Mouse (Mus musculus) lung, postnatal 0 days (tissue): ENCODE results near the gene Gna12. TPM values are rescaled to one million over a fixed set of nuclear protein-coding genes. Genes with fewer than 3 reads are reported as not detected.

Source experiments
- ATAC-seq: fragments of 200-750 bp; cut with Nextera tagmentation; 2 replicates; pipeline ENCODE4 v1.8.0; 2017; ENCODE audit warnings: moderate library complexity
- DNase-seq: peaks from one replicate; pipeline ENCODE4 v3.0.0-alpha.2; 2016; ENCODE audit warnings: low spot score
- H3K27ac ChIP-seq: fragments of 300-500 bp; sonication (generic); 2 replicates; pipeline ENCODE4 v1.5.1; 2014; ENCODE audit warnings: antibody characterized with exemption, mild to moderate bottlenecking, low read length, mixed read lengths
- H3K27me3 ChIP-seq: fragments of 300-500 bp; sonication (generic); replicated peaks from 2 replicates; pipeline ENCODE4 v1.6.1; 2014; ENCODE audit warnings: low read length, mixed read lengths; ENCODE audit not compliant: insufficient read depth
- H3K36me3 ChIP-seq: fragments of 300-500 bp; sonication (generic); 2 replicates; pipeline ENCODE4 v1.6.1; 2014; ENCODE audit warnings: low read length, mixed read lengths; ENCODE audit not compliant: insufficient read depth
- H3K4me1 ChIP-seq: fragments of 300-500 bp; sonication (generic); 2 replicates; pipeline ENCODE4 v1.6.1; 2014; ENCODE audit warnings: antibody characterized with exemption, low read depth, low read length, mixed read lengths; ENCODE audit not compliant: insufficient read depth
- H3K4me2 ChIP-seq: fragments of 300-500 bp; sonication (generic); replicated peaks from 2 replicates; pipeline ENCODE4 v1.6.1; 2014; ENCODE audit warnings: low read depth, mild to moderate bottlenecking, low read length, moderate library complexity, mixed read lengths
- H3K4me3 ChIP-seq: fragments of 300-500 bp; sonication (generic); 2 replicates; pipeline ENCODE4 v1.5.1; 2014; ENCODE audit warnings: low read depth, low read length
- H3K9ac ChIP-seq: fragments of 300-500 bp; sonication (generic); replicated peaks from 2 replicates; pipeline ENCODE4 v1.6.1; 2014; ENCODE audit warnings: low read depth, mild to moderate bottlenecking
- H3K9me3 ChIP-seq: fragments of 300-500 bp; sonication (generic); 2 replicates; pipeline ENCODE4 v1.6.1; 2016; ENCODE audit warnings: low read length, mixed read lengths
- CTCF ChIP-seq: IDR thresholded peaks from 2 replicates; pipeline ENCODE4 v1.5.1; 2016; ENCODE audit warnings: antibody characterized with exemption, mild to moderate bottlenecking
- EP300 ChIP-seq: IDR thresholded peaks from 2 replicates; pipeline ENCODE4 v1.6.1; 2016; ENCODE audit warnings: antibody characterized with exemption, mild to moderate bottlenecking, control low read depth
- WGBS: fragments of 180-500 bp; shearing (Covaris S2); extraction: QIAGEN DNeasy Blood & Tissue Kit; methylation state at CpG from one replicate; pipeline ENCODE4 v1.1.7; 2014; 5-methylcytosine and 5-hydroxymethylcytosine counted together
- polyA plus RNA-seq: library from polyadenylated mRNA; unstranded; fragments of >200 nt; fragmentation: Nextera tagmentation; extraction: Ambion mirVana; gene quantifications from 2 replicates; pipeline ENCODE4 v1.2.1, GENCODE M21; 2015

Gna12 gene
- polyA plus RNA-seq, 1 experiment from 2014 or later: 25.4 TPM

DNA sequence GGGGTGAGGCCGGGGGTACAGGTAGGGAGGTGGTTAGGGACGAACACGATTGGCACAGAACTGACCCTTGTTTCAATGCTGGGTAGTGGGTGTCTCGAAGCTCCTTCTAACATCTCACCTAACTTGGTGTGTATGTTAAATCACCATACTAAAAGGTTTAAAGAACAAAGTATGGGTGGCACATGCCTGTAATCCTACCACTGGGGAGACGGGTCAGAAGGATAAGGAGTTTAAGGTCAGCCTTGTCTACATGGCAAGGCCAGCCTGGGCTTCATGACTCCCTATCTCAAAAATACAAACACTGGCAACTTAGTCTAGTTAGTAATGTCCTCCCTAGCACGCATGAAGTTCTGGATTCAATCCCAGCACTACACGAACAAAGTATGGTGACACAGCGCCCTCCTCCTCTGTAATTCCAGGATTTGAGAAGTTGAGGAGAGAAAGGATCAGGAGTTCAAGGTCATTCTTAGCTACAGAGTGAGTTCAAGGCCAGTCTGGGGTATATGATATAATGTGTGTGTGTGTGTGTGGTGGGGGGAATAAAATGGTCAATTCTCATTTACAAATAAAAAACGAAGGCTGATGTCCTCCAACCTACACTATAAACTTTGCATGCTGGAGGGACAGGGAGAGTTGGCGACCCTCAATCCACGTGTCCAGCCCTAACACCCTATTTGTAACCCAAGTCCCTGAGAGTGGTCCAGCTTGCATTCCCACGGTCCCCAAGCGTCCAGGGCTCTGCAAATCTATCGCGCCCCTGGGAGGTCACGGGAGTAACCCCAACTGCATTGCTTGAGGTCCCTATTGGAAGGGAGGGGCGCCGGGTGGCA lies 935 bp downstream of the Gna12 start:
- no peak for ATAC-seq
- 0 out of 2 replicates have a peak, but pooled peaks have one; percentile 13 for TF ChIP-seq EP300
- peak; percentile 50 for TF ChIP-seq CTCF
- Histone ChIP-seq H3K4me2 (peak overlapping the region; percentile 92), H3K36me3 (no peaks in the 10 kb centered on the region), H3K27ac (peak overlapping the region; percentile 88), H3K4me1 (peaks cover 18% of the 10 kb centered on the region; the same call in 1 of the 2 replicates), H3K4me3 (peak overlapping the region; percentile 78), H3K9ac (peak overlapping the region; percentile 78), H3K27me3 (no peaks in the 10 kb centered on the region), H3K9me3 (no peaks in the 10 kb centered on the region)
- WGBS: 26% methylated on average over 18 of the region's 18 CpGs
- DNase-seq: peak; percentile 33

DNA sequence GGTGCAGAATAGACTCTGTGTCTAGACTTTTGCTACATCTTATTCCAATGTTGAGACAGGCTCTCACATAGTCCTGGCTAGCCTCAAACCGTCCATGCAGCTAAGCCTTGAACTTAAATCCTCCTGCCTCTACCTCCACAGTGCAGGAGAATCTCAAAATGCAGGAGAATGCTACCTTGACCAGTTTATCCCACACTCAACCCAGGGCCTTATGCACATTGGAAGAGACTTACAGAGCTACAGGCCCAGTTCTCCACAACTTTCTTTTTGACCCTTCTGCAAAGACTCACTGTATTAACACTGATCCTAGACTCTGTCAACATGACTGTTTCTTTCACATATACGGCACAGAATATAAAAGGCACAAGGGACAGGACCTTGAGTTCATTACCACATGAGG lies 1.9 kb downstream of the Gna12 start:
- ATAC-seq: no peak
- H3K4me1 ChIP-seq: peaks cover 19% of the 10 kb centered on the region
- DNase-seq: no peak
- H3K4me2 ChIP-seq: peak overlapping the region; percentile 37; the same call in 1 of the 2 replicates
- WGBS: 21% methylated on average over 2 of the region's 2 CpGs
- H3K9me3 ChIP-seq: no peaks in the 10 kb centered on the region
- no peak for TF ChIP-seq CTCF
- TF ChIP-seq EP300: no peak
- H3K9ac ChIP-seq: 0 out of 2 replicates have a peak overlapping the region, but pooled peaks have one; percentile 23
- peak overlapping the region; percentile 57 for H3K27ac ChIP-seq
- 0 out of 2 replicates have a peak overlapping the region, but pooled peaks have one; percentile 4 for H3K4me3 ChIP-seq
- H3K27me3 ChIP-seq: no peaks in the 10 kb centered on the region
- no peaks in the 10 kb centered on the region for H3K36me3 ChIP-seq

DNA sequence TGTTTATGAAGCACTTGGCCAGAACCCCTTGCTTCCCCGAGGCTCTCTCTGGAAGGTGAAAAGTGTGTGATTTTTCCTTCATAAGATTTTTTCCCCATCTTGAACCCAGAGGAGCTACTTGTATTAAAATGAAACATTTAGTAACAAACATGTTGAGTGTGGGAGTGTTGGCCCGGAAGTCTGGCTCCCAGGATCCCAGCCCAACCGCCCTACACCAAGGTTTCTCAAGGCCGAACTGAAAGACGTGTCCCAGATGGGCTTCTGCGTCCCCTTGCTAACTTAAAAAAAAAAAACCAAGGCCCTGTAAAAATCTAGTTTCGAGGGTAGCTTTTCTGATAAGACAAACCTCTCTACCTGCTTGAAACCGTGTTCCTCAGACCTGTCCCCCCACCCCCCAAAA lies 2.3 kb downstream of the Gna12 start:
- TF ChIP-seq CTCF (no peak), EP300 (no peak)
- no peaks in the 10 kb centered on the region for H3K36me3 ChIP-seq
- no peaks in the 10 kb centered on the region for H3K27me3 ChIP-seq
- H3K4me1 ChIP-seq: peaks cover 23% of the 10 kb centered on the region
- 0 out of 2 replicates have a peak overlapping the region, but pooled peaks have one; percentile 23 for H3K9ac ChIP-seq
- 17% methylated on average over 8 of the region's 8 CpGs for WGBS
- ATAC-seq: no peak
- H3K4me3 ChIP-seq: 0 out of 2 replicates have a peak overlapping the region, but pooled peaks have one; percentile 4
- DNase-seq: peak; percentile 45
- H3K27ac ChIP-seq: peak overlapping the region; percentile 57
- H3K4me2 ChIP-seq: peak overlapping the region; percentile 37
- no peaks in the 10 kb centered on the region for H3K9me3 ChIP-seq

DNA sequence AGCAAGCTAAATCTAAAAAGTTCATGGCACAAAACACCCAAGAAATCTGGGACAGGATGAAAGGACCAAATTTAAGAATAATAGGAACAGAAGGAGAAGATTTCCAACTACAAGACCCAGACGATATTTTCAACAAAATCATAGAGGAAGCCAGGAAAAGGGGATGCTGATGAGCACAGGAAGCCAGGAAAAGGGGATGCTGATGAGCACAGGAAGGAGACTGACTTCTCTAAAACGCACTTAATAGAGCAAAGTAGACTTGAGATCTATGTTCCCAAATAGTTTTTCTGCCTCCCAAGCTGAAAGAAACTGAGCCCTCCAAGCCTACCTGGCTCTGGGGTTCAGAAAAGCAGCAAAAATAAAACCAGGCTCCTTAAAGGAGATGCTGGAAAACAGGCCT lies 2.8 kb downstream of the Gna12 start:
- no peak overlapping the region for H3K9ac ChIP-seq

DNA sequence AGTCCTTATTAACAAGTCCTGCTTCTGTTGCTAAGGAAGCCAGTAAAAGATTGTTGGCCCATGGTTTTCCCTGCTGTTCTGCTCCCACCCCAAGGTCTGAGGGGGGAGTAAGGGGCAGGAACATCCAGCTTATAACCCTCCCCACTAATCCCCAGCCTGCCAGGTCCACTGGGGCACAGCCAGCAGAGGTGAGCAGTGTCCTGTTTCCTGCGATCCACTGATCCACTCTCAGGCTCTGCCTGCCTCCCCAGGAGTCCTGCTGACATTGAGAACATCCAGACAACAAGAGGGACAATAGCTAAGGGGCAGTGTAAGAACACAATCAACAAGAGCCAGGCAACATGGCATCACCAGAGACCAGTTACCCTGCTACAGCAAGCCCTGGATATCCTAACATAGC lies 3.4 kb downstream of the Gna12 start:
- H3K4me3 ChIP-seq: no peak overlapping the region
- TF ChIP-seq EP300 (no peak), CTCF (no peak)
- ATAC-seq (no peak), DNase-seq (no peak)
- WGBS: 54% methylated on average over 1 of the region's 1 CpGs
- H3K9ac ChIP-seq: no peak overlapping the region
- H3K9me3 ChIP-seq: no peaks in the 10 kb centered on the region
- H3K27ac ChIP-seq: 0 out of 2 replicates have a peak overlapping the region, but pooled peaks have one; percentile 23
- peaks cover 26% of the 10 kb centered on the region for H3K4me1 ChIP-seq
- no peaks in the 10 kb centered on the region for H3K36me3 ChIP-seq
- H3K27me3 ChIP-seq: no peaks in the 10 kb centered on the region
- no peak overlapping the region for H3K4me2 ChIP-seq

More for the DNA sequence above, 2.8 kb downstream of the Gna12 start:
- no peak overlapping the region for H3K4me3 ChIP-seq
- no peak for TF ChIP-seq EP300
- no peak for TF ChIP-seq CTCF
- no peaks in the 10 kb centered on the region for H3K27me3 ChIP-seq
- ATAC-seq: no peak
- H3K4me2 ChIP-seq: peak overlapping the region; percentile 37
- peak overlapping the region; percentile 57 for H3K27ac ChIP-seq
- DNase-seq: no peak
- peaks cover 23% of the 10 kb centered on the region for H3K4me1 ChIP-seq
- WGBS: 34% methylated on average over 2 of the region's 2 CpGs
- H3K36me3 ChIP-seq: no peaks in the 10 kb centered on the region
- no peaks in the 10 kb centered on the region for H3K9me3 ChIP-seq

DNA sequence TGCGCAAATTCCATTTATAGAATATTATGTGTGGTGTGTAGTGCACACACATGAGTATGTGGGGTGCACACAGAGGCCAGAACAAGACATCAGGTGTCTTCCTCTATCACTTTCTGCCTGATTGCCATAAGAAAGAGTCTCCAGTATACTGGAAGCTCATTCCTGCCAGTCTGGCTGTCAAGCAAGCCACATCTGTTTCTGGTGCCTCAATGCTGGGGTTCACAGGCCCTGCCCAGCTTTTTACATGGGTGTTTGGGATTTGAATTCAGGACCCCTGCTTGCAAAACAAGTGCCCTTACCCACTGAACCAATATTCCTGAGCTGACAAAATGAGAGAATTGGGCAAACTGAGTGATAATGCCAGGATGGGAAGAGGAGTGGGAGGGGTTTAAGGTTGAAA lies 4.1 kb downstream of the Gna12 start:
- ATAC-seq (no peak), DNase-seq (no peak)
- Histone ChIP-seq H3K4me3 (no peak overlapping the region), H3K4me2 (no peak overlapping the region), H3K27me3 (no peaks in the 10 kb centered on the region), H3K9ac (no peak overlapping the region), H3K4me1 (peaks cover 26% of the 10 kb centered on the region), H3K27ac (no peak overlapping the region), H3K36me3 (no peaks in the 10 kb centered on the region), H3K9me3 (no peaks in the 10 kb centered on the region)
- WGBS: 95% methylated on average over 1 of the region's 1 CpGs
- TF ChIP-seq CTCF: no peak
- TF ChIP-seq EP300: no peak
